Mouse (Mus musculus): ENCODE measurements around the gene Fnip2.

The Fnip2 gene

GRCm38 (mm10) chr3:79408546-79408945, 159.1 kb downstream of the Fnip2 start:
- no peak for DNase-seq

Data from lung, postnatal 10 days (tissue).